ENCODE assay signal across 7 mouse cellular contexts in genomic region chr7:47050766-47051165, GRCm38 (mm10). TPM values are rescaled to one million over a fixed set of nuclear protein-coding genes. Genes with fewer than 3 reads are reported as not detected.
A peak's percentile ranks its signal among the peaks of the same experiment; 100 is the strongest.
DNase-seq lines count a peak whose midpoint lies in the region; ATAC-seq and TF ChIP-seq lines count a peak whose summit lies in the region.

No protein-coding gene starts in this region.

- no peak for TF ChIP-seq POLR2A in lung, adult 2 months (IDR thresholded peaks at IDR 0.05; ENCODE audit: borderline replicate concordance, extremely low read depth, low read depth, low read length)

- peak overlapping the region; percentile 85 for H3K9ac ChIP-seq in heart, embryonic 15.5 days

- no peaks in the 10 kb centered on the region for H3K9me3 ChIP-seq in embryonic facial prominence, embryonic 10.5 days
- H3K9me3 ChIP-seq in heart, embryonic 15.5 days (replicated peaks) = no peaks in the 10 kb centered on the region

- peaks cover 22% of the 10 kb centered on the region for H3K4me1 ChIP-seq in embryonic facial prominence, embryonic 10.5 days
- H3K4me1 ChIP-seq in heart, embryonic 15.5 days (replicated peaks) = peaks cover 27% of the 10 kb centered on the region
- peaks cover 5% of the 10 kb centered on the region; the same call in 1 of the 2 replicates for H3K4me1 ChIP-seq in lung, adult 2 months (ENCODE audit: control insufficient read depth, insufficient read depth, low read length)

- H3K4me3 ChIP-seq in embryonic facial prominence, embryonic 10.5 days = peak overlapping the region; percentile 93
- H3K4me3 ChIP-seq in heart, embryonic 15.5 days = peak overlapping the region; percentile 83
- peak overlapping the region; percentile 89 for H3K4me3 ChIP-seq in lung, adult 2 months (replicated peaks; ENCODE audit: extremely low read depth, low read depth, low read length)

- H3K36me3 ChIP-seq in embryonic facial prominence, embryonic 10.5 days (replicated peaks) = peaks cover 16% of the 10 kb centered on the region
- 0 out of 2 replicates have a peak, but pooled peaks cover 3% of the 10 kb centered on the region for H3K36me3 ChIP-seq in heart, embryonic 15.5 days

- H3K27ac ChIP-seq in embryonic facial prominence, embryonic 10.5 days (replicated peaks) = peak overlapping the region; percentile 96
- peak overlapping the region; percentile 94 for H3K27ac ChIP-seq in heart, embryonic 15.5 days

- TF ChIP-seq CTCF in lung, adult 2 months (IDR thresholded peaks at IDR 0.05; ENCODE audit: insufficient read depth, low read length) = no peak

- peak; percentile 46 for DNase-seq in urinary bladder, postnatal 25 days (ENCODE audit: low spot score)
- DNase-seq in urinary bladder, adult 2 months (ENCODE audit: low spot score) = no peak
- no peak for DNase-seq in embryonic facial prominence, embryonic 10.5 days (ENCODE audit: low spot score)
- peak; percentile 74 to 84 for DNase-seq in kidney, postnatal 4 days
- no peak for DNase-seq in lung, adult 2 months
- peak; percentile 79 to 83 for DNase-seq in right cerebral cortex, postnatal 10 days (ENCODE audit: low spot score in 2 of 2)

- WGBS in embryonic facial prominence, embryonic 10.5 days = under 1% methylated on average over 34 of the region's 34 CpGs
- WGBS in heart, embryonic 15.5 days = under 1% methylated on average over 34 of the region's 34 CpGs
- 1% methylated on average over 34 of the region's 34 CpGs for WGBS in lung, adult 2 months

- peak overlapping the region; percentile 93 for H3K4me2 ChIP-seq in heart, embryonic 15.5 days

- H3K27me3 ChIP-seq in embryonic facial prominence, embryonic 10.5 days (replicated peaks; ENCODE audit: low read depth, poor library complexity, severe bottlenecking) = peaks cover 9% of the 10 kb centered on the region; the same call in 1 of the 2 replicates
- H3K27me3 ChIP-seq in heart, embryonic 15.5 days = no peaks in the 10 kb centered on the region

- ATAC-seq in heart, embryonic 15.5 days (replicated peaks; ENCODE audit: insufficient number of reproducible peaks, insufficient read depth, low FRiP score, low read depth) = peak; percentile 44

RNA-seq across cellular contexts. Expression of gene Tmem86a, which starts 0.4 kb away (rescaled TPM):
- polyA plus RNA-seq in urinary bladder, adult 2 months (2012; rRNA removed) = 15.5 and 23.6 TPM in 2 replicates
- polyA plus RNA-seq in embryonic facial prominence, embryonic 10.5 days (2016; fragmentation: Nextera tagmentation; extraction: Ambion mirVana) = 11.3 and 11.7 TPM in 2 replicates
- 19.7 and 23.9 TPM in 2 replicates for polyA plus RNA-seq in heart, embryonic 15.5 days (2015; fragmentation: Nextera tagmentation; extraction: Ambion mirVana)
- 28.2 and 32.8 TPM in 2 replicates for polyA plus RNA-seq in lung, adult 2 months (2012; rRNA removed)

RNA-seq across cellular contexts. Expression of gene Spty2d1, which starts 42.6 kb away (rescaled TPM):
- polyA plus RNA-seq in urinary bladder, adult 2 months (2012; rRNA removed) = 11.5 and 11.7 TPM in 2 replicates
- polyA plus RNA-seq in embryonic facial prominence, embryonic 10.5 days (2016; fragmentation: Nextera tagmentation; extraction: Ambion mirVana) = 12.4 and 12.8 TPM in 2 replicates
- 13.6 and 15.3 TPM in 2 replicates for polyA plus RNA-seq in heart, embryonic 15.5 days (2015; fragmentation: Nextera tagmentation; extraction: Ambion mirVana)
- 5.2 and 5.6 TPM in 2 replicates for polyA plus RNA-seq in lung, adult 2 months (2012; rRNA removed)

Comparison
In these comparisons a context has a peak if more than half of its experiments do, and no peak if none do; other contexts are left out.
1. DNase-seq: peak in urinary bladder, postnatal 25 days (single experiment), kidney, postnatal 4 days (2 of 2) and right cerebral cortex, postnatal 10 days (2 of 2); none in urinary bladder, adult 2 months (single experiment), embryonic facial prominence, embryonic 10.5 days (single experiment) and lung, adult 2 months (single experiment).
2. Peak in every context shown above with its lines, with median percentiles within 50 percentile points of each other: H3K4me3 ChIP-seq.